Mouse (Mus musculus): ENCODE results near the gene Yif1b. TPM values are rescaled to one million over a fixed set of nuclear protein-coding genes. Genes with fewer than 3 reads are reported as not detected.

Yif1b gene
- polyA plus RNA-seq, 1 experiment: 161 TPM

GRCm38 (mm10) chr7:29244732-29245416 is 6.7 kb downstream of the Yif1b start:
- DNase-seq (ENCODE audit: low read depth): no peak

- DNase-seq (ENCODE audit: low read depth): no peak
These were observed 7.9 kb downstream of the Yif1b start for GRCm38 (mm10) chr7:29246015-29246414.

- DNase-seq (ENCODE audit: low read depth): no peak
These were observed 8.6 kb downstream of the Yif1b start for GRCm38 (mm10) chr7:29246619-29247313.

GRCm38 (mm10) chr7:29247314-29247700 is 9.2 kb downstream of the Yif1b start:
- DNase-seq (ENCODE audit: low read depth): no peak

- DNase-seq (ENCODE audit: low read depth): no peak
These were observed 9.6 kb downstream of the Yif1b start for GRCm38 (mm10) chr7:29247706-29248105.

GRCm38 (mm10) chr7:29248261-29248841 is 10.2 kb downstream of the Yif1b start, which contains the start of gene 2200002D01Rik:
TSS of gene 2200002D01Rik (minus strand) at chr7:29248466.
- DNase-seq (ENCODE audit: low read depth): no peak

GRCm38 (mm10) chr7:29251166-29251565 is 13.0 kb downstream of the Yif1b start:
- no peak for DNase-seq (ENCODE audit: low read depth)

GRCm38 (mm10) chr7:29253842-29254241 is 15.7 kb downstream of the Yif1b start:
- DNase-seq (ENCODE audit: low read depth): no peak

- DNase-seq (ENCODE audit: low read depth): no peak
These were observed 17.7 kb downstream of the Yif1b start for GRCm38 (mm10) chr7:29255875-29256274.

- DNase-seq (ENCODE audit: low read depth): no peak
These were observed 19.2 kb downstream of the Yif1b start for GRCm38 (mm10) chr7:29257368-29257767.

- no peak for DNase-seq (ENCODE audit: low read depth)
These were observed 21.9 kb downstream of the Yif1b start for GRCm38 (mm10) chr7:29259781-29260730.

- DNase-seq (ENCODE audit: low read depth): no peak
These were observed 24.0 kb downstream of the Yif1b start for GRCm38 (mm10) chr7:29262151-29262550.

GRCm38 (mm10) chr7:29263831-29264230 is 25.7 kb downstream of the Yif1b start:
- DNase-seq (ENCODE audit: low read depth): no peak

- DNase-seq (ENCODE audit: low read depth): no peak
These were observed 27.5 kb downstream of the Yif1b start for GRCm38 (mm10) chr7:29265636-29266035.

GRCm38 (mm10) chr7:29266931-29267330 is 28.8 kb downstream of the Yif1b start:
- peak; percentile 95 for DNase-seq (ENCODE audit: low read depth)

- DNase-seq (ENCODE audit: low read depth): no peak
These were observed 32.3 kb downstream of the Yif1b start for GRCm38 (mm10) chr7:29270445-29270844.

- DNase-seq (ENCODE audit: low read depth): no peak
These were observed 33.7 kb downstream of the Yif1b start for GRCm38 (mm10) chr7:29271687-29272465.

GRCm38 (mm10) chr7:29276715-29277114 is 38.6 kb downstream of the Yif1b start:
- no peak for DNase-seq (ENCODE audit: low read depth)

- DNase-seq (ENCODE audit: low read depth): no peak
These were observed 39.4 kb downstream of the Yif1b start for GRCm38 (mm10) chr7:29277510-29277909.

GRCm38 (mm10) chr7:29279261-29279660 is 41.1 kb downstream of the Yif1b start:
- no peak for DNase-seq (ENCODE audit: low read depth)

GRCm38 (mm10) chr7:29279924-29280323 is 41.8 kb downstream of the Yif1b start:
- no peak for DNase-seq (ENCODE audit: low read depth)

Data from gonadal fat pad, adult 2 months (tissue).